Mouse (Mus musculus) liver, adult 2 months (tissue): ENCODE measurements at regions not wholly inside any gene's neighbourhood (a gene's known extent, or its start where the extent isn't known, plus 50 kb on each side); places are given as distances from the start of the nearest gene placed in this dataset.

Experiments used
- CTCF ChIP-seq: fragments of 200-500 bp; IDR thresholded peaks from 2 replicates; pipeline ENCODE4 v1.5.1; 2011; ENCODE audit warnings: low read depth, low read length, control low read depth
- POLR2A ChIP-seq: fragments of 200-500 bp; IDR thresholded peaks from 2 replicates; pipeline ENCODE4 v1.6.1; 2011; ENCODE audit warnings: low read length, control low read depth; ENCODE audit not compliant: insufficient read depth; ENCODE audit errors: extremely low read depth

GRCm38 (mm10) chr2:144191018-144191417 is 79.4 kb upstream of the Mgme1 start:
- no peak for TF ChIP-seq CTCF
- TF ChIP-seq POLR2A = no peak
